Mouse (Mus musculus) liver, postnatal 0 days (tissue): ENCODE data around the gene Lcorl. TPM values are rescaled to one million over a fixed set of nuclear protein-coding genes. Genes with fewer than 3 reads are reported as not detected.
"Not testable (repeated sequence)": the region's sequence is repeated elsewhere in the genome, so short reads cannot be mapped to it uniquely, and the experiment has no call there.

Source experiments
- ATAC-seq: fragments of 200-750 bp; cut with Nextera tagmentation; 2 replicates; pipeline ENCODE4 v1.8.0; 2017; ENCODE audit warnings: mild to moderate bottlenecking, moderate library complexity
- DNase-seq: peaks from one replicate; pipeline ENCODE4 v3.0.0-alpha.2; 2016
- H3K27ac ChIP-seq: fragments of 300-500 bp; sonication (generic); 2 replicates; pipeline ENCODE4 v1.5.1; 2014; ENCODE audit warnings: antibody characterized with exemption, moderate library complexity, mild to moderate bottlenecking, low read depth
- H3K27me3 ChIP-seq: fragments of 300-500 bp; sonication (generic); 2 replicates; pipeline ENCODE4 v1.6.1; 2014; ENCODE audit warnings: low read length, control low read depth, mixed read lengths; ENCODE audit not compliant: insufficient read depth
- H3K36me3 ChIP-seq: fragments of 300-500 bp; sonication (generic); replicated peaks from 2 replicates; pipeline ENCODE4 v1.6.1; 2014; ENCODE audit warnings: mild to moderate bottlenecking, control low read depth, low read length, moderate library complexity, mixed read lengths; ENCODE audit not compliant: insufficient read depth
- H3K4me1 ChIP-seq: fragments of 300-500 bp; sonication (generic); 2 replicates; pipeline ENCODE4 v1.6.1; 2014; ENCODE audit warnings: antibody characterized with exemption, mild to moderate bottlenecking, control low read depth; ENCODE audit not compliant: insufficient read depth
- H3K4me2 ChIP-seq: fragments of 300-500 bp; sonication (generic); 2 replicates; pipeline ENCODE4 v1.6.1; 2014; ENCODE audit warnings: low read depth, mild to moderate bottlenecking, low read length, moderate library complexity, mixed read lengths
- H3K4me3 ChIP-seq: fragments of 300-500 bp; sonication (generic); 2 replicates; pipeline ENCODE4 v1.5.1; 2014; ENCODE audit warnings: low read depth, low read length
- H3K9ac ChIP-seq: fragments of 300-500 bp; sonication (generic); replicated peaks from 2 replicates; pipeline ENCODE4 v1.6.1; 2014; ENCODE audit warnings: mild to moderate bottlenecking, moderate library complexity
- H3K9me3 ChIP-seq: fragments of 300-500 bp; sonication (generic); 2 replicates; pipeline ENCODE4 v1.6.1; 2016; ENCODE audit warnings: mild to moderate bottlenecking, control low read depth, low read length, mixed read lengths
- CTCF ChIP-seq: sonication (generic); IDR thresholded peaks from 2 replicates; pipeline ENCODE4 v1.5.1; 2016; ENCODE audit warnings: antibody characterized with exemption, low read depth
- EP300 ChIP-seq: IDR thresholded peaks from 2 replicates; pipeline ENCODE4 v1.6.1; 2016; ENCODE audit warnings: antibody characterized with exemption, low read depth, mild to moderate bottlenecking
- WGBS: fragments of 180-500 bp; shearing (Covaris S2); extraction: QIAGEN DNeasy Blood & Tissue Kit; methylation state at CpG from one replicate; pipeline ENCODE4 v1.1.7; 2014; ENCODE audit not compliant: insufficient replicate concordance; 5-methylcytosine and 5-hydroxymethylcytosine counted together
- polyA plus RNA-seq: library from polyadenylated mRNA; unstranded; fragments of >200 nt; fragmentation: Nextera tagmentation; extraction: Ambion mirVana; gene quantifications from 2 replicates; pipeline ENCODE4 v1.2.1, GENCODE M21; 2015

Gene Lcorl
- polyA plus RNA-seq, 1 experiment from 2014 or later = 8.5 TPM

DNA sequence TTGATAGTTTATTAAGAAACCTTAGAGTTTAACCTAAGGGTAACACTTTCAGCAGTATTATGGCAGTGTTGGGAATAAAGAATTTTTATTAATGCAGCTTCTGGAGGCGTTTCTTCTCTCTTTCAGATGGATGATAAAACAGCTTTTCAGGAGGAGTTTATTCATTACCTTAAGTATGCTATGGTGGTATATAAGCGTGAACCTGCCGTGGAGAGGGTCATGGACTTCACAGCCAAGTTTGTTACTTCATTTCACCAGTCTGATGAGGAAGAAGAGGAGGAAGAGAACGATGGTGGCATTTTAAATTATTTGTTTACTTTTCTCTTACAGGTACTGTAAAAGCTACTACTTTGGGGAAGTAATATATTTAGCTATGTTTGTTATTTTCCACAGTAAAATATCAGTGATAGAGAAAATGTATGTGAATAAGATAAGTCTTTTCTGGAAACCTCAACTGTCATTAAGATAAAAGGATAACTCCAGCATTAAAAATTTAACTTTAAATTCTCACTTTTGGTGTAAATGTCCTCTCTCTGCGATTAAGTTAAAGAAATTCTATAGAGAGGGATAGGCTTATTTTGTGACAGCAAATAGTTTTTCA, 186.4 kb downstream of the Lcorl start:
- peaks cover 17% of the 10 kb centered on the region for H3K36me3 ChIP-seq
- H3K9ac ChIP-seq = peak overlapping the region; percentile 16; the same call in 1 of the 2 replicates
- DNase-seq = no peak
- no peaks in the 10 kb centered on the region for H3K27me3 ChIP-seq
- no peak for ATAC-seq
- peak overlapping the region; percentile 84 for H3K4me2 ChIP-seq
- TF ChIP-seq EP300 (no peak), CTCF (no peak)
- H3K4me1 ChIP-seq = no peaks in the 10 kb centered on the region
- no peaks in the 10 kb centered on the region for H3K9me3 ChIP-seq
- no peak overlapping the region for H3K27ac ChIP-seq
- WGBS = 42% methylated on average over 5 of the region's 5 CpGs
- peak overlapping the region; percentile 83 for H3K4me3 ChIP-seq

GRCm38 (mm10) chr5:45670280-45670670, 187.1 kb downstream of the Lcorl start:
- Histone ChIP-seq H3K9me3 (no peaks in the 10 kb centered on the region), H3K4me1 (no peaks in the 10 kb centered on the region), H3K27ac (peak overlapping the region; percentile 81), H3K4me2 (peak overlapping the region; percentile 84), H3K4me3 (peak overlapping the region; percentile 83), H3K27me3 (no peaks in the 10 kb centered on the region), H3K36me3 (peaks cover 13% of the 10 kb centered on the region; the same call in 1 of the 2 replicates), H3K9ac (peak overlapping the region; percentile 86)
- ATAC-seq (no peak), DNase-seq (no peak)
- TF ChIP-seq EP300 (no peak), CTCF (no peak)
- WGBS = under 1% methylated on average over 13 of the region's 13 CpGs

DNA sequence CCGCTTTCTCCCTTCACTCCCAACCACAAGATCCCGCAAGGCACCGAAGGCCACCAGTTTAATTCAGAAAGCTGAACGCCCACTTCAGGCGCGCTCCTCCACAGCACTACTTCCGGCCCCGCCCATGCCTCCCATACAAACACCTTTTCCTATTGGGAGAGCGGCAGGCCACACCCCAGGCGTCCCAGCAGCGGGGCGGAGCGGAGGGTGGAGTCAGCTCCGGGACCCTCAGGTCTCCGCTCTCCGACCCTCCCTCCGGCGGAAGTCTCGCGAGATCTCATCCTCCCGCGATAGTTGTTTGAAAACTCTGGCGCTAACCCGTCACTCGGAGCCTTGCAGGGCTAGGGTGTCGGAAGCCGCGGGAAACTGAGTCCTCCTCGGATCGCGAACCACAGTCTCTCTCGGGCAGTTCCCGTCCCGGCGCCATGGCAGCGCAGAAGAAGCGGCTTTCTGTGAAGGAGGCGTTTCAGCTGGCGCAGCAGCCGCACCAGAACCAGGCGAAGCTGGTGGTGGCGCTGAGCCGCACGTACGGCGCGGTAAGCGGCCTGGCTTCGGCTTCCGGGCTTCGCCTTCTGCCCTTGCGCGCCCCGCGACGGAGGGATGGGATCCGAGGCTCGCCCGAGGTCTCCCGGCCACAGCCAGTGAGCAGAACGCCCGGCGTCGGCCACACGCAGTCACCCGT, 187.7 kb downstream of the Lcorl start, which contains the start of gene Ncapg:
TSS of gene Ncapg (plus strand) at position 322 of the 682 bp plus-strand sequence.
- H3K27me3 ChIP-seq = no peaks in the 10 kb centered on the region
- peak within 1 kb of the TSS; percentile 83 for H3K4me3 ChIP-seq
- no peaks in the 10 kb centered on the region for H3K9me3 ChIP-seq
- peak within 1 kb of the TSS; percentile 81 for H3K27ac ChIP-seq
- TF ChIP-seq CTCF (0 out of 2 replicates have a peak, but pooled peaks have one; percentile 6), EP300 (peak; percentile 81; the same call in 1 of the 2 replicates)
- ATAC-seq (peak; percentile 100), DNase-seq (peak; percentile 100)
- H3K36me3 ChIP-seq = peaks cover 8% of the 10 kb centered on the region; the same call in 1 of the 2 replicates
- peak within 1 kb of the TSS; percentile 84 for H3K4me2 ChIP-seq
- peak within 1 kb of the TSS; percentile 86 for H3K9ac ChIP-seq
- H3K4me1 ChIP-seq = no peaks in the 10 kb centered on the region
- under 1% methylated on average over 66 of the region's 66 CpGs for WGBS

DNA sequence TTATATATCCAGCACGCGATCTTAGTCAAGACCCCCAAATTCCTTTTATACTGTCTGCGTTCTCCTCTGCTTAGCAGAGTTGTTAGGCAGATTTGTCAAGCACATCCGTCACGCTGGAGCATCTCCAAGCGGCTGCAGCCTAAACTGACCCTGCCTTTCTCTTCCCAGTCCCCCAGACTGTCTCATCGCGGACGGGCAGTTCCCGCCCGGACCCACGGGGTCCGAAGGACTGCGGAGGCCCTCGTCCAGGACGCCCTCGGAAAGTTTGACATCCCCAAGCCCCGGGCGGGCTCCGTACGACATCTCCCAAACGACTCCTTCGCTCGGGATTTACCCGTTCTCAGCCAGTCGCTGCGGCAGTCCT, 188.2 kb downstream of the Lcorl start:
- Histone ChIP-seq H3K27me3 (no peaks in the 10 kb centered on the region), H3K9me3 (no peaks in the 10 kb centered on the region), H3K27ac (peak overlapping the region; percentile 81), H3K9ac (peak overlapping the region; percentile 78), H3K36me3 (peaks cover 6% of the 10 kb centered on the region; the same call in 1 of the 2 replicates), H3K4me2 (peak overlapping the region; percentile 78), H3K4me3 (peak overlapping the region; percentile 83), H3K4me1 (no peaks in the 10 kb centered on the region)
- ATAC-seq = peak; percentile 43
- TF ChIP-seq CTCF = no peak
- TF ChIP-seq EP300 = no peak
- under 1% methylated on average over 27 of the region's 27 CpGs for WGBS
- no peak for DNase-seq

DNA sequence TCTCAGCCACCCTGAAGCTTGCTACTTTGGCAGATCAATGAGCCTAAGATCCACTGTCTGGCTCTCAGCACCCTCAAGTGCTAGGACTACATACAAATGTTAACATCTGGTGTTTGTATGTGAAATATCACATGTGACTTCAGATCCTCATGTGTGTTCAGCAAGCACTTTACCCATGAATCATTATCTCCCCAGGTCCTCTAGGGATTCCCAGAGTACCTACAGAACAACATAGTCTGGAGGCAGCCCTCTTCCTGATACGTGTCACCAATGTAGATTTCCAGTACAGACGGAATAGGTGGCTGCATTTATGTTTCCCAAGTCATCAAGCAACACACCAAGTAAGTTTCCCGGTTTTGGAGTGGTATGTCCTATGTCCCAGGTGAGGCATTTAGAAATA, 188.6 kb downstream of the Lcorl start:
- no peaks in the 10 kb centered on the region for H3K9me3 ChIP-seq
- H3K27ac ChIP-seq = peak overlapping the region; percentile 81
- no peaks in the 10 kb centered on the region for H3K27me3 ChIP-seq
- peak overlapping the region; percentile 78 for H3K9ac ChIP-seq
- no peaks in the 10 kb centered on the region for H3K4me1 ChIP-seq
- no peak for TF ChIP-seq CTCF
- TF ChIP-seq EP300 = no peak
- peaks cover 6% of the 10 kb centered on the region; the same call in 1 of the 2 replicates for H3K36me3 ChIP-seq
- DNase-seq (no peak), ATAC-seq (no peak)
- under 1% methylated on average over 3 of the region's 3 CpGs for WGBS
- peak overlapping the region; percentile 78 for H3K4me2 ChIP-seq
- peak overlapping the region; percentile 83 for H3K4me3 ChIP-seq

GRCm38 (mm10) chr5:45668324-45668723, 189.1 kb downstream of the Lcorl start:
- Histone ChIP-seq H3K4me3 (peak overlapping the region; percentile 83), H3K9me3 (no peaks in the 10 kb centered on the region), H3K27ac (no peak overlapping the region), H3K36me3 (peaks cover 6% of the 10 kb centered on the region; the same call in 1 of the 2 replicates), H3K27me3 (no peaks in the 10 kb centered on the region), H3K4me1 (no peaks in the 10 kb centered on the region), H3K9ac (no peak overlapping the region; the same call in 1 of the 2 replicates), H3K4me2 (peak overlapping the region; percentile 78)
- DNase-seq = no peak
- 29% methylated on average over 3 of the region's 3 CpGs for WGBS
- no peak for ATAC-seq
- peak; percentile 67 for TF ChIP-seq CTCF
- no peak for TF ChIP-seq EP300

GRCm38 (mm10) chr5:45658406-45658805, 199.0 kb downstream of the Lcorl start:
- H3K4me2 ChIP-seq, H3K9me3 ChIP-seq, H3K4me1 ChIP-seq, ATAC-seq, DNase-seq, H3K36me3 ChIP-seq, H3K9ac ChIP-seq, H3K4me3 ChIP-seq, H3K27ac ChIP-seq, H3K27me3 ChIP-seq: not testable (repeated sequence)
- WGBS = 91% methylated on average over 13 of the region's 13 CpGs
